Comparison of ENCODE assay signal across 24 mouse cellular contexts in the genomic region with DNA sequence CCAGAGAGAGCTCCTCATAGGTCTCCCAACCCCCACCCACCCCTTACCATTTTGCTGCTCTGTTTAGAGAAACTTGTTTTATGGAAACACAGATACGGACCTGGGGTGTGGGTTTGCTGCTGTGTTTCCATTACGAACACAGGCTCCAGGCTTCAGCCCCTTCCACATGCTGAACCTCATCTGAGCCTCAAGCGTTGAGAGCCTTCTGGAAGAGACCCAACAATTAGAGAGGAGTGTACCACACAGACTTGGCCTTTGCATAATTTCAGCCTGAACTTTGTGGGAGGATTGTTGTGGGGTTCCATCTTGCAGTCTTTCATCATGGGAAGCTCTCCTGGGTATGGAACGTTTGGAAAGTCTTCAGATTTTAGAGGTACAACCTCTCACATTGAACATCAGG.
DNase-seq lines count a peak whose midpoint lies in the region; ATAC-seq and TF ChIP-seq lines count a peak whose summit lies in the region.
"Had no signal": no experiment of that assay in that cellular context is flagged by ENCODE, and none has a peak within 500 bp of the region (broad histone marks: within the 10 kb centered on the region; RNA-seq: fewer than 3 reads in every experiment).

No protein-coding gene starts in this region.

- WGBS in heart, adult 2 months, result 65% methylated on average over 4 of the region's 4 CpGs
- WGBS in lung, postnatal 0 days, result 73% methylated on average over 4 of the region's 4 CpGs
- WGBS in heart, postnatal 0 days, result 51% methylated on average over 4 of the region's 4 CpGs
- WGBS in neural tube, embryonic 15.5 days, result 85% methylated on average over 4 of the region's 4 CpGs

- TF ChIP-seq CTCF in heart, adult 2 months (IDR thresholded peaks at IDR 0.05), result no peak
- TF ChIP-seq CTCF in lung, postnatal 0 days (IDR thresholded peaks at IDR 0.05), result no peak
- no peak for TF ChIP-seq CTCF in heart, postnatal 0 days (IDR thresholded peaks at IDR 0.05; ENCODE audit: low read depth)

- no peaks in the 10 kb centered on the region for H3K9me3 ChIP-seq in lung, postnatal 0 days (ENCODE audit: low read length)
- no peaks in the 10 kb centered on the region for H3K9me3 ChIP-seq in heart, postnatal 0 days (replicated peaks; ENCODE audit: control insufficient read depth, low read length)
- H3K9me3 ChIP-seq in neural tube, embryonic 15.5 days (replicated peaks), result no peaks in the 10 kb centered on the region
- H3K9me3 ChIP-seq: embryonic facial prominence, embryonic 13.5 days; stomach, embryonic 15.5 days had no signal

- H3K9ac ChIP-seq in heart, adult 2 months (ENCODE audit: low read depth, low read length), result no peak overlapping the region
- no peak overlapping the region for H3K9ac ChIP-seq in lung, postnatal 0 days (replicated peaks; ENCODE audit: low read depth)
- no peak overlapping the region for H3K9ac ChIP-seq in heart, postnatal 0 days (replicated peaks; ENCODE audit: low read depth, low read length)
- H3K9ac ChIP-seq in neural tube, embryonic 15.5 days (replicated peaks), result no peak overlapping the region
- H3K9ac ChIP-seq: embryonic facial prominence, embryonic 13.5 days; hindbrain, embryonic 13.5 days; liver, embryonic 14.5 days; stomach, embryonic 15.5 days had no signal

- no peaks in the 10 kb centered on the region for H3K27me3 ChIP-seq in heart, adult 2 months (ENCODE audit: control insufficient read depth, insufficient read depth, low read length)
- no peaks in the 10 kb centered on the region for H3K27me3 ChIP-seq in lung, postnatal 0 days (replicated peaks; ENCODE audit: insufficient read depth, low read length)
- no peaks in the 10 kb centered on the region for H3K27me3 ChIP-seq in heart, postnatal 0 days (ENCODE audit: control insufficient read depth, insufficient read depth, low read length)
- H3K27me3 ChIP-seq in neural tube, embryonic 15.5 days (replicated peaks), result no peaks in the 10 kb centered on the region
- H3K27me3 ChIP-seq: embryonic facial prominence, embryonic 13.5 days; hindbrain, embryonic 13.5 days; stomach, embryonic 15.5 days had no signal

- ATAC-seq in lung, postnatal 0 days, result no peak
- 0 out of 2 replicates have a peak, but pooled peaks have one; percentile 44 for ATAC-seq in heart, postnatal 0 days (ENCODE audit: insufficient read depth, low read depth)
- no peak for ATAC-seq in neural tube, embryonic 15.5 days (ENCODE audit: low FRiP score)
- ATAC-seq: forebrain, embryonic 14.5 days; intestine, embryonic 16.5 days had no signal

- no peak overlapping the region for H3K4me3 ChIP-seq in heart, adult 2 months
- H3K4me3 ChIP-seq in lung, postnatal 0 days (ENCODE audit: low read depth, low read length), result no peak overlapping the region
- H3K4me3 ChIP-seq in heart, postnatal 0 days (ENCODE audit: low read depth, low read length), result no peak overlapping the region
- H3K4me3 ChIP-seq in neural tube, embryonic 15.5 days (replicated peaks), result no peak overlapping the region
- H3K4me3 ChIP-seq: embryonic facial prominence, embryonic 13.5 days; hindbrain, embryonic 13.5 days; stomach, embryonic 15.5 days had no signal

- no peaks in the 10 kb centered on the region for H3K79me2 ChIP-seq in heart, adult 2 months (replicated peaks; ENCODE audit: control insufficient read depth, insufficient read depth, low read length)

- intact Hi-C loops in heart, adult 2 months (cut with DNase I), result no loop called here

- no peak for TF ChIP-seq POLR2A in heart, adult 2 months (IDR thresholded peaks at IDR 0.05; ENCODE audit: insufficient read depth, low read depth, low read length)

- H3K4me2 ChIP-seq in lung, postnatal 0 days (replicated peaks; ENCODE audit: low read depth, low read length), result no peak overlapping the region
- no peak overlapping the region for H3K4me2 ChIP-seq in heart, postnatal 0 days (ENCODE audit: low read depth, low read length)
- H3K4me2 ChIP-seq in neural tube, embryonic 15.5 days, result no peak overlapping the region
- H3K4me2 ChIP-seq: embryonic facial prominence, embryonic 13.5 days; hindbrain, embryonic 13.5 days; stomach, embryonic 15.5 days had no signal

- TF ChIP-seq EP300 in heart, adult 2 months (IDR thresholded peaks at IDR 0.05; ENCODE audit: insufficient read depth, low read depth, low read length), result no peak
- no peak for TF ChIP-seq EP300 in lung, postnatal 0 days (IDR thresholded peaks at IDR 0.05)
- TF ChIP-seq EP300 in heart, postnatal 0 days (IDR thresholded peaks at IDR 0.05; ENCODE audit: low read depth), result no peak

- no peaks in the 10 kb centered on the region for H3K36me3 ChIP-seq in heart, adult 2 months (ENCODE audit: control insufficient read depth, insufficient read depth, low read length)
- H3K36me3 ChIP-seq in lung, postnatal 0 days (ENCODE audit: insufficient read depth, low read length), result no peaks in the 10 kb centered on the region
- no peaks in the 10 kb centered on the region for H3K36me3 ChIP-seq in heart, postnatal 0 days (replicated peaks; ENCODE audit: control insufficient read depth, insufficient read depth, low read length)
- H3K36me3 ChIP-seq in neural tube, embryonic 15.5 days, result no peaks in the 10 kb centered on the region
- H3K36me3 ChIP-seq: embryonic facial prominence, embryonic 13.5 days; hindbrain, embryonic 13.5 days; stomach, embryonic 15.5 days had no signal

- peak; percentile 38 to 42 for DNase-seq in heart, adult 18-20 months
- DNase-seq in heart, adult 2 months, result no peak
- peak; percentile 9 for DNase-seq in lung, postnatal 0 days (ENCODE audit: low spot score)
- DNase-seq in lung, postnatal 10 days, result no peak
- DNase-seq in heart, postnatal 0 days (ENCODE audit: low spot score), result peak; percentile 58
- DNase-seq in left cerebral cortex, adult 11 months (ENCODE audit: low spot score), result no peak
- DNase-seq: adrenal gland, postnatal 25 days; cerebellum, adult 11-12 months; cerebellum, adult 9-11 months; embryo, embryonic 11 days; gastrocnemius, postnatal 25 days; kidney, adult 8-10 months; kidney, postnatal 10 days; liver; midbrain, embryonic 14.5 days; right cerebral cortex, postnatal 25 days had no signal

- H3K4me1 ChIP-seq in heart, adult 2 months (ENCODE audit: control insufficient read depth, insufficient read depth, low read length), result 0 out of 2 replicates have a peak, but pooled peaks cover 1% of the 10 kb centered on the region
- peaks cover 9% of the 10 kb centered on the region; the same call in 1 of the 2 replicates for H3K4me1 ChIP-seq in lung, postnatal 0 days (ENCODE audit: insufficient read depth, low read depth, low read length)
- no peaks in the 10 kb centered on the region for H3K4me1 ChIP-seq in heart, postnatal 0 days (ENCODE audit: control insufficient read depth, insufficient read depth)
- H3K4me1 ChIP-seq in neural tube, embryonic 15.5 days, result 0 out of 2 replicates have a peak, but pooled peaks cover under 1% of the 10 kb centered on the region

- no peak overlapping the region for H3K27ac ChIP-seq in heart, adult 2 months
- no peak overlapping the region for H3K27ac ChIP-seq in lung, postnatal 0 days (ENCODE audit: low read length)
- no peak overlapping the region for H3K27ac ChIP-seq in heart, postnatal 0 days (ENCODE audit: low read depth)
- H3K27ac ChIP-seq in neural tube, embryonic 15.5 days (replicated peaks), result no peak overlapping the region
- H3K27ac ChIP-seq: embryonic facial prominence, embryonic 13.5 days; hindbrain, embryonic 13.5 days; liver, embryonic 14.5 days; macrophage; stomach, embryonic 15.5 days had no signal

Comparison
In these comparisons a context has a peak if more than half of its experiments do, and no peak if none do; other contexts are left out.
1. DNase-seq: peak in heart, adult 18-20 months (2 of 2), lung, postnatal 0 days (single experiment) and heart, postnatal 0 days (single experiment); none in heart, adult 2 months (0 of 2), lung, postnatal 10 days (single experiment) and left cerebral cortex, adult 11 months (single experiment).